Mouse (Mus musculus) midbrain, postnatal 0 days (tissue): ENCODE measurements at regions not wholly inside any gene's neighbourhood (a gene's known extent, or its start where the extent isn't known, plus 50 kb on each side); places are given as distances from the start of the nearest gene placed in this dataset.

Source experiments
- ATAC-seq: fragments of 200-750 bp; cut with Nextera tagmentation; 2 replicates; pipeline ENCODE4 v1.8.0; 2017; ENCODE audit warnings: moderate number of reproducible peaks, mild to moderate bottlenecking, moderate TSS enrichment, moderate library complexity; ENCODE audit not compliant: low FRiP score
- DNase-seq: peaks from one replicate; pipeline ENCODE4 v3.0.0-alpha.2; 2015; ENCODE audit warnings: low spot score
- H3K27ac ChIP-seq: fragments of 300-500 bp; sonication (generic); 2 replicates; pipeline ENCODE4 v1.5.1; 2014; ENCODE audit warnings: low read depth, mild to moderate bottlenecking, low read length, mixed read lengths
- H3K27me3 ChIP-seq: fragments of 300-500 bp; sonication (generic); 2 replicates; pipeline ENCODE4 v1.6.1; 2014; ENCODE audit warnings: low read length, control low read depth, mixed read lengths; ENCODE audit not compliant: insufficient read depth
- H3K36me3 ChIP-seq: fragments of 300-500 bp; sonication (generic); 2 replicates; pipeline ENCODE4 v1.6.1; 2014; ENCODE audit warnings: low read length, control low read depth, mixed read lengths; ENCODE audit not compliant: insufficient read depth
- H3K4me1 ChIP-seq: fragments of 300-500 bp; sonication (generic); 2 replicates; pipeline ENCODE4 v1.6.1; 2014; ENCODE audit warnings: mild to moderate bottlenecking, control low read depth, antibody characterized with exemption, low read length, mixed read lengths; ENCODE audit not compliant: insufficient read depth
- H3K4me2 ChIP-seq: fragments of 300-500 bp; sonication (generic); 2 replicates; pipeline ENCODE4 v1.6.1; 2014; ENCODE audit warnings: low read depth, mild to moderate bottlenecking, low read length, mixed read lengths; ENCODE audit not compliant: poor library complexity, severe bottlenecking
- H3K4me3 ChIP-seq: fragments of 300-500 bp; sonication (generic); 2 replicates; pipeline ENCODE4 v1.5.1; 2014; ENCODE audit warnings: low read depth, mild to moderate bottlenecking, low read length, moderate library complexity
- H3K9ac ChIP-seq: fragments of 300-500 bp; sonication (generic); replicated peaks from 2 replicates; pipeline ENCODE4 v1.6.1; 2014; ENCODE audit warnings: mild to moderate bottlenecking, low read length, moderate library complexity, mixed read lengths; ENCODE audit not compliant: poor library complexity, severe bottlenecking
- H3K9me3 ChIP-seq: fragments of 300-500 bp; sonication (generic); 2 replicates; pipeline ENCODE4 v1.6.1; 2016; ENCODE audit warnings: low read length, control low read depth
- CTCF ChIP-seq: IDR thresholded peaks from 2 replicates; pipeline ENCODE4 v1.5.1; 2016; ENCODE audit warnings: antibody characterized with exemption, mild to moderate bottlenecking
- WGBS: fragments of 180-500 bp; shearing (Covaris S2); extraction: QIAGEN DNeasy Blood & Tissue Kit; methylation state at CpG from one replicate; pipeline ENCODE4 v1.1.7; 2014; 5-methylcytosine and 5-hydroxymethylcytosine counted together

GRCm38 (mm10) chr10:101350198-101350897, 330.9 kb upstream of the Mgat4c start:
- Histone ChIP-seq H3K4me2 (no peak overlapping the region), H3K9me3 (no peaks in the 10 kb centered on the region), H3K27ac (no peak overlapping the region), H3K9ac (no peak overlapping the region), H3K36me3 (no peaks in the 10 kb centered on the region), H3K27me3 (no peaks in the 10 kb centered on the region), H3K4me1 (no peaks in the 10 kb centered on the region), H3K4me3 (no peak overlapping the region)
- ATAC-seq (no peak), DNase-seq (peak; percentile 58)
- TF ChIP-seq CTCF, result no peak
- 66% methylated on average over 2 of the region's 2 CpGs for WGBS

GRCm38 (mm10) chr10:101373850-101374581, 307.3 kb upstream of the Mgat4c start:
- DNase-seq (peak; percentile 56), ATAC-seq (peak; percentile 52)
- TF ChIP-seq CTCF, result no peak
- Histone ChIP-seq H3K9me3 (no peaks in the 10 kb centered on the region), H3K36me3 (no peaks in the 10 kb centered on the region), H3K27ac (no peak overlapping the region), H3K4me2 (no peak overlapping the region), H3K9ac (no peak overlapping the region), H3K4me3 (no peak overlapping the region), H3K4me1 (no peaks in the 10 kb centered on the region), H3K27me3 (no peaks in the 10 kb centered on the region)
- 30% methylated on average over 9 of the region's 9 CpGs for WGBS

- H3K9ac ChIP-seq, result no peak overlapping the region
- no peaks in the 10 kb centered on the region for H3K4me1 ChIP-seq
- ATAC-seq, result no peak
- H3K4me2 ChIP-seq, result no peak overlapping the region
- TF ChIP-seq CTCF, result no peak
- H3K36me3 ChIP-seq, result no peaks in the 10 kb centered on the region
- DNase-seq, result no peak
- WGBS, result 68% methylated on average over 2 of the region's 2 CpGs
- H3K9me3 ChIP-seq, result no peaks in the 10 kb centered on the region
- H3K27ac ChIP-seq, result no peak overlapping the region
- H3K4me3 ChIP-seq, result no peak overlapping the region
- no peaks in the 10 kb centered on the region for H3K27me3 ChIP-seq
Observed at GRCm38 (mm10) chr10:101393416-101393815, 287.9 kb upstream of the Mgat4c start.

DNA sequence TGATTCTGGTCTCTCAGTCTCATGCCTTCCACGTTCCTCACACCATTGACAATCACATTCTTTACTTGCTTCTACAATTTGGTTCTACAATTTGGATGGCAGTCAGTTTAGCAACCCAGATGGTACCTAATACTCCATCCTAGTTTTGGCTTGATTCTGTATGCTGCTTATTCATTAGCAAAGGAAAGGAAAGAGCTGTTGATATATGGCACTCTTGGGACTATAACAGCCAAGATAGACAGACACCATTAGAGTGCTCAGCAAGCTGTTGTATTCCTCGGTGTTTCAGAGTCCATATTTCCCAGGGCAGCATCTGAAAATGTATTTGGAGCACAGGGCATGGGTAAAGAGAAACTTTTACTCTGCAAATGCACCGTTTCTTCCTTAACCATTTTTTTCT, 282.1 kb upstream of the Mgat4c start:
- WGBS, result 81% methylated on average over 3 of the region's 3 CpGs
- TF ChIP-seq CTCF, result no peak
- no peak overlapping the region for H3K4me2 ChIP-seq
- no peaks in the 10 kb centered on the region for H3K36me3 ChIP-seq
- no peaks in the 10 kb centered on the region for H3K4me1 ChIP-seq
- H3K27me3 ChIP-seq, result no peaks in the 10 kb centered on the region
- DNase-seq (peak; percentile 10), ATAC-seq (no peak)
- H3K9me3 ChIP-seq, result no peaks in the 10 kb centered on the region
- H3K9ac ChIP-seq, result no peak overlapping the region
- no peak overlapping the region for H3K4me3 ChIP-seq
- no peak overlapping the region for H3K27ac ChIP-seq

DNA sequence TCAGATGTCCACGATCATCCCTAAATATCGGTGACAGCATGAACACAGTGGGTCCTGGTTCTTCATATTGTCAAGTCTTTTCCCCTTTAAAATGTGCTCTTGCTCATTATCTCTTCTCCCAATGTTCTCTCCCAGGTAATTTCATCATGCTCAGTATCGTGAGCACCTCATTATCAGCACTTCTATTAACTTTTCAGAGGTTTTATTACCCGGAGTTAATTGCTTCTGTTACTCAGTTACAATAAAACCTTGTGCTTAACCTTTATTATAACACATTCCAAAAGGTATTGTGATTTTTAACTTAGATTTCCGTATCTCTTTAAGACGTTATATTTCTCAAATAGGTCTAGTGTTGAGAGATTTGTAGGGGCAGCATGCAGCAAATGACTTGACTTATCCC, 266.0 kb upstream of the Mgat4c start:
- Histone ChIP-seq H3K4me1 (no peaks in the 10 kb centered on the region), H3K9me3 (no peaks in the 10 kb centered on the region), H3K27me3 (no peaks in the 10 kb centered on the region), H3K27ac (no peak overlapping the region), H3K4me3 (no peak overlapping the region), H3K4me2 (no peak overlapping the region), H3K9ac (no peak overlapping the region), H3K36me3 (no peaks in the 10 kb centered on the region)
- 86% methylated on average over 6 of the region's 6 CpGs for WGBS
- ATAC-seq (no peak), DNase-seq (peak; percentile 3)
- TF ChIP-seq CTCF, result no peak

GRCm38 (mm10) chr10:101422562-101422961, 258.7 kb upstream of the Mgat4c start:
- Histone ChIP-seq H3K9ac (no peak overlapping the region), H3K4me3 (no peak overlapping the region), H3K4me2 (no peak overlapping the region), H3K36me3 (no peaks in the 10 kb centered on the region), H3K9me3 (no peaks in the 10 kb centered on the region), H3K4me1 (no peaks in the 10 kb centered on the region), H3K27me3 (no peaks in the 10 kb centered on the region), H3K27ac (no peak overlapping the region)
- 54% methylated on average over 4 of the region's 4 CpGs for WGBS
- ATAC-seq (no peak), DNase-seq (no peak)
- no peak for TF ChIP-seq CTCF
